Comparison of ENCODE assay signal across 8 mouse cellular contexts in the genomic region with DNA sequence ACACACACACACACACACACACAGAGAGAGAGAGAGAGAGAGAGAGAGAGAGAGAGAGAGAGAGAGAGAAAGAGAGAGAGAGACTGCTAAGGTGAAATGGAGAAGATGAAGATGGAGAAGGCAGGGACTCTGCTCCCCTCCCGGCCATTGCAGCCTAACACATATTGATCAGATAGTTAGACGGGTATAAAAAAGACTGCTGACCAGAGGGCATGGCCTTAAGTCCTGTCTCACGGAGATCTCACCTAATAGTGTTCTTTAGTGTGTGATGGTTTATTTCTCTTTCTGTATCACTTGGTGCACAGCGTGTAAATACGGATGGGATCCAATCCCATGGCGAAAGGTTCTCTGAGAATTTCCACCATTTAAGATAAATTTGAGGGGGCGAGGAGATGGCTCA. TPM values are rescaled to one million over a fixed set of nuclear protein-coding genes. Genes with fewer than 3 reads are reported as not detected.
DNase-seq lines count a peak whose midpoint lies in the region; ATAC-seq and TF ChIP-seq lines count a peak whose summit lies in the region.

A gene (minus strand): TSS at position 101 of the 400 bp plus-strand sequence.

- peak within 1 kb of the TSS; percentile 96 for H3K4me2 ChIP-seq in embryonic facial prominence, embryonic 12.5 days (replicated peaks)
- H3K4me2 ChIP-seq in hindbrain, embryonic 12.5 days (replicated peaks) = peak within 1 kb of the TSS; percentile 96
- peak within 1 kb of the TSS; percentile 58 for H3K4me2 ChIP-seq in liver, embryonic 14.5 days (ENCODE audit: low read depth)

- ATAC-seq in embryonic facial prominence, embryonic 12.5 days (ENCODE audit: insufficient number of reproducible peaks, insufficient read depth, low FRiP score, low TSS enrichment) = no peak
- ATAC-seq in hindbrain, embryonic 12.5 days (ENCODE audit: low FRiP score) = no peak
- ATAC-seq in liver, embryonic 14.5 days (ENCODE audit: insufficient read depth) = no peak

- DNase-seq in kidney, adult 2 months = no peak
- no peak for DNase-seq in kidney, postnatal 10 days
- DNase-seq in liver, embryonic 14.5 days (ENCODE audit: low read depth in 3 of 3, low spot score in 3 of 3) = no peak
- DNase-seq in right cerebral cortex, postnatal 14 days = no peak
- no peak for DNase-seq in embryo, embryonic 10 days (ENCODE audit: low spot score)
- DNase-seq in cerebellum, postnatal 10 days = no peak

- H3K4me3 ChIP-seq in kidney, adult 2 months (ENCODE audit: insufficient read depth, low read depth, low read length) = peak within 1 kb of the TSS; percentile 75
- H3K4me3 ChIP-seq in embryonic facial prominence, embryonic 12.5 days = peak within 1 kb of the TSS; percentile 66
- H3K4me3 ChIP-seq in hindbrain, embryonic 12.5 days = peak within 1 kb of the TSS; percentile 72
- H3K4me3 ChIP-seq in liver, embryonic 14.5 days (ENCODE audit: insufficient read depth in 1 of 2, low read depth in 2 of 2, low read length in 2 of 2) = peak within 1 kb of the TSS in 1 of 2 experiments; percentile 41; a peak in 2 of 4 replicates

- peaks cover 14% of the 10 kb centered on the region for H3K4me1 ChIP-seq in kidney, adult 2 months (ENCODE audit: control insufficient read depth, insufficient read depth, low read length)
- H3K4me1 ChIP-seq in embryonic facial prominence, embryonic 12.5 days = peaks cover 14% of the 10 kb centered on the region; the same call in 1 of the 2 replicates
- H3K4me1 ChIP-seq in hindbrain, embryonic 12.5 days = peaks cover 21% of the 10 kb centered on the region
- H3K4me1 ChIP-seq in liver, embryonic 14.5 days (replicated peaks; ENCODE audit: control insufficient read depth in 2 of 2, insufficient read depth in 2 of 2, low read length in 1 of 2) = peaks cover 0 to 2% of the 10 kb centered on the region in 2 experiments; a peak in 2 of 4 replicates

- TF ChIP-seq POLR2A in kidney, adult 2 months (IDR thresholded peaks at IDR 0.05; ENCODE audit: low read depth, low read length) = no peak

- H3K9ac ChIP-seq in embryonic facial prominence, embryonic 12.5 days = peak within 1 kb of the TSS; percentile 60
- peak within 1 kb of the TSS; percentile 73 for H3K9ac ChIP-seq in hindbrain, embryonic 12.5 days
- no peak within 1 kb of the TSS for H3K9ac ChIP-seq in liver, embryonic 14.5 days (replicated peaks)

- no peak for TF ChIP-seq EP300 in liver, embryonic 14.5 days (IDR thresholded peaks at IDR 0.05; ENCODE audit: low read depth)

- 88% methylated on average over 7 of the region's 7 CpGs for WGBS in kidney, adult 2 months
- WGBS in embryonic facial prominence, embryonic 12.5 days = 66% methylated on average over 7 of the region's 7 CpGs
- WGBS in hindbrain, embryonic 12.5 days = 69% methylated on average over 7 of the region's 7 CpGs
- 55% methylated on average over 7 of the region's 7 CpGs for WGBS in liver, embryonic 14.5 days (ENCODE audit: insufficient replicate concordance)

- no peaks in the 10 kb centered on the region for H3K9me3 ChIP-seq in embryonic facial prominence, embryonic 12.5 days
- no peaks in the 10 kb centered on the region for H3K9me3 ChIP-seq in hindbrain, embryonic 12.5 days (replicated peaks)
- no peaks in the 10 kb centered on the region for H3K9me3 ChIP-seq in liver, embryonic 14.5 days (ENCODE audit: control insufficient read depth, low read length)

- no peaks in the 10 kb centered on the region for H3K27me3 ChIP-seq in kidney, adult 2 months (replicated peaks; ENCODE audit: control insufficient read depth, insufficient read depth, low read length)
- H3K27me3 ChIP-seq in embryonic facial prominence, embryonic 12.5 days = peaks cover 38% of the 10 kb centered on the region
- peaks cover 29% of the 10 kb centered on the region for H3K27me3 ChIP-seq in hindbrain, embryonic 12.5 days
- peaks cover 15% of the 10 kb centered on the region for H3K27me3 ChIP-seq in liver, embryonic 14.5 days (ENCODE audit: control insufficient read depth, insufficient read depth, low read length)

- H3K36me3 ChIP-seq in kidney, adult 2 months (ENCODE audit: control insufficient read depth, insufficient read depth, low read length) = no peaks in the 10 kb centered on the region
- H3K36me3 ChIP-seq in embryonic facial prominence, embryonic 12.5 days = no peaks in the 10 kb centered on the region
- no peaks in the 10 kb centered on the region for H3K36me3 ChIP-seq in hindbrain, embryonic 12.5 days
- H3K36me3 ChIP-seq in liver, embryonic 14.5 days (replicated peaks; ENCODE audit: control insufficient read depth, insufficient read depth, low read depth) = no peaks in the 10 kb centered on the region

- H3K27ac ChIP-seq in kidney, adult 2 months (ENCODE audit: insufficient read depth, low read depth, low read length) = no peak within 1 kb of the TSS
- H3K27ac ChIP-seq in embryonic facial prominence, embryonic 12.5 days = no peak within 1 kb of the TSS
- no peak within 1 kb of the TSS for H3K27ac ChIP-seq in hindbrain, embryonic 12.5 days
- no peak within 1 kb of the TSS for H3K27ac ChIP-seq in liver, embryonic 14.5 days

- no peak for TF ChIP-seq CTCF in kidney, adult 2 months (conservative IDR thresholded peaks at IDR 0.05; ENCODE audit: insufficient read depth, insufficient read length, low read depth, low read length)
- no peak for TF ChIP-seq CTCF in liver, embryonic 14.5 days (IDR thresholded peaks at IDR 0.05; ENCODE audit: low read depth)

RNA-seq across cellular contexts. Expression of the gene that starts here (rescaled TPM):
- polyA plus RNA-seq in kidney, adult 2 months (2012; rRNA removed) = 11.1 and 12.4 TPM in 2 replicates
- 3.2 and 4.1 TPM in 2 replicates for polyA plus RNA-seq in embryonic facial prominence, embryonic 12.5 days (2016; fragmentation: Nextera tagmentation; extraction: Ambion mirVana)
- 7.4 and 8.3 TPM in 2 replicates for polyA plus RNA-seq in hindbrain, embryonic 12.5 days (2016; fragmentation: Nextera tagmentation; extraction: Ambion mirVana)
- 0.23 and 0.36 TPM in 2 replicates for polyA plus RNA-seq in liver, embryonic 14.5 days (2012; rRNA removed)
- polyA plus RNA-seq in liver, embryonic 14.5 days (2014; fragmentation: Nextera tagmentation; extraction: Ambion mirVana) = 0.40 and 0.47 TPM in 2 replicates
